Mouse (Mus musculus): Measurements from ENCODE around the gene E130311K13Rik.

- TF ChIP-seq CTCF (IDR thresholded peaks at IDR 0.05; ENCODE audit: control insufficient read depth, insufficient read depth, insufficient read length) (no peak), MYOD1 (IDR thresholded peaks at IDR 0.05; ENCODE audit: control insufficient read depth, insufficient read length, low read depth) (no peak), USF1 (IDR thresholded peaks at IDR 0.05; ENCODE audit: low read depth) (no peak), MAX (IDR thresholded peaks at IDR 0.05) (no peak), FOSL1 (IDR thresholded peaks at IDR 0.05; ENCODE audit: insufficient read depth, low read length, poor library complexity, severe bottlenecking) (no peak), MYOG (IDR thresholded peaks at IDR 0.05; ENCODE audit: control insufficient read depth, extremely low read depth, insufficient read length) (no peak), CEBPB (IDR thresholded peaks at IDR 0.05; ENCODE audit: low read depth) (no peak)
Measured at GRCm38 (mm10) chr3:63899309-63899695, 30.0 kb downstream of the E130311K13Rik start, which contains the start of gene Plch1.

Measured in C2C12 (cell line).